Mouse (Mus musculus) spleen, adult 2 months (tissue): ENCODE measurements around the gene Tenm3.

Experiments
- CTCF ChIP-seq: fragments of 200-500 bp; IDR thresholded peaks from 2 replicates; pipeline ENCODE4 v1.5.1; 2011; ENCODE audit warnings: mild to moderate bottlenecking, inconsistent platforms; ENCODE audit not compliant: insufficient read depth, insufficient read length, insufficient replicate concordance; ENCODE audit errors: extremely low read depth
- POLR2A ChIP-seq: fragments of 200-500 bp; IDR thresholded peaks from 2 replicates; pipeline ENCODE4 v1.6.1; 2011; ENCODE audit warnings: low read depth, low read length, inconsistent platforms

GRCm38 (mm10) chr8:48567929-48568607, 275.7 kb downstream of the Tenm3 start:
- TF ChIP-seq CTCF (no peak), POLR2A (no peak)
